Mouse (Mus musculus): ENCODE data around the gene Scly.

GRCm38 (mm10) chr1:91312273-91312672 is 14.1 kb downstream of the Scly start:
- TF ChIP-seq CTCF (IDR thresholded peaks at IDR 0.05; ENCODE audit: extremely low read depth, insufficient read depth, low read length): no peak
- no peak for TF ChIP-seq POLR2A (IDR thresholded peaks at IDR 0.05; ENCODE audit: extremely low read depth, insufficient read depth, low read length)
